Mouse (Mus musculus) retina, adult 2 months (tissue): Measurements from ENCODE around the gene Shc3.
A peak's percentile ranks its signal among the peaks of the same experiment; 100 is the strongest.

Experiments used
- DNase-seq: peaks from one replicate; pipeline ENCODE4 v3.0.0-alpha.2; 2012; ENCODE audit warnings: low read depth, low spot score

The Shc3 gene

GRCm38 (mm10) chr13:51480341-51481011 lies 88.7 kb downstream of the Shc3 start:
- DNase-seq, result no peak

DNA sequence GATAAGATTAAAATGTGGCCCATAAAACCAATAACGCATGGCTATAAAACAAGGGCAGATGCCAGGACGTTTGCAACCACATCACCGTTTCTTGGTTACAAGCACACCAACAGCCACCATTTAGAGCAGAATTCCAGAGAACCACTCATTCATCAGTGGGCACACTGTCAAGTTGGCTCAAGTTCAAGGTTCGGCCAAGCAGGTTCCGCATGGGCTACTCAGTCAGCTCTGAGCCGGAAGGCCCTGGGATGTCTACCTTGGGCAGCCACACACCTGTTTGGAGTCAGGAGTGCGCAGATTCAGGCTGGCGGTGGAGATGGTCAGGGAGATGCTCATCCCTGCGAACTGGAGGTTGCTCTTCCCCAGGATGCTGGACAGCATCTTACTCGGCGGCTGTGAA lies 89.4 kb downstream of the Shc3 start:
- DNase-seq, result no peak

DNA sequence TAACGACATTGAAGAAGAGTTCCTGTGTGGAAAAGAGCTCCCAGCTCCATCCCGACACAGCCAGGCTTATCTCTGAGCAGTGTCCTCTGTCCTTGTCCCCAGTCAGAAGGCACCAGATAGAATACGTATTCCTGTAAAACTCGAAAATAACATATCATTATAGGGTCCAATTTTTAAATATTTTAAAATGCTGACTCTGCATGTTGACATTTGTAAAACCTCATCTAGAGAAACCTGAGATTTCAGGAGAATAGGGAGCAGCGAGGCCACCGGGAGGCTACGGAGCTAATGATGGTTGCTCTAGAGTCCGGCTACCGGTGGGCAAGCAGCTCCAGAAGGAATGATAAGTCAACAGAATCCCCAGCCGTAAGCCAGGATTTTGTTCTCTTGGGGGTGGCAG lies 92.2 kb downstream of the Shc3 start:
- no peak for DNase-seq

- no peak for DNase-seq
Observed at GRCm38 (mm10) chr13:51468697-51469250, 100.4 kb downstream of the Shc3 start.

GRCm38 (mm10) chr13:51466117-51466841 lies 102.9 kb downstream of the Shc3 start:
- DNase-seq, result no peak

DNA sequence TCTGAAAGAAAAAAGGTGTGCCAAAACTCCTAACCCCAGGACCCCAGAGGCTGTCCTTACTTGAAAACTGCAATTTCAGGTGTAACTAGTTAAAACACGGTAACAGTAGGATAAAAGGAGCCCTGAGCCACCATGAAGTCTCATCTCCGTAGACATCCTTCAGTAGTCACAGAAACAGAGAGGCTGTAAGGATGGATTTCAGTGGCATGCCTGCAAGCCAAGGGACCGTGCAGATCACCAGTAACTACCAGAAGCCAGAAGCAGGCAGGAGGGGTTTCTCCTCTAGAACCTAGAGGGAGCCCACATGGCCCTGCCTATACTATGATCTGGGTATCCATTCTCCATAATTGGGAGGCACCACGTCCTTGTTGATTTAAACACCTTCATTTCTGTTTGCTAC lies 104.9 kb downstream of the Shc3 start:
- DNase-seq, result no peak

DNA sequence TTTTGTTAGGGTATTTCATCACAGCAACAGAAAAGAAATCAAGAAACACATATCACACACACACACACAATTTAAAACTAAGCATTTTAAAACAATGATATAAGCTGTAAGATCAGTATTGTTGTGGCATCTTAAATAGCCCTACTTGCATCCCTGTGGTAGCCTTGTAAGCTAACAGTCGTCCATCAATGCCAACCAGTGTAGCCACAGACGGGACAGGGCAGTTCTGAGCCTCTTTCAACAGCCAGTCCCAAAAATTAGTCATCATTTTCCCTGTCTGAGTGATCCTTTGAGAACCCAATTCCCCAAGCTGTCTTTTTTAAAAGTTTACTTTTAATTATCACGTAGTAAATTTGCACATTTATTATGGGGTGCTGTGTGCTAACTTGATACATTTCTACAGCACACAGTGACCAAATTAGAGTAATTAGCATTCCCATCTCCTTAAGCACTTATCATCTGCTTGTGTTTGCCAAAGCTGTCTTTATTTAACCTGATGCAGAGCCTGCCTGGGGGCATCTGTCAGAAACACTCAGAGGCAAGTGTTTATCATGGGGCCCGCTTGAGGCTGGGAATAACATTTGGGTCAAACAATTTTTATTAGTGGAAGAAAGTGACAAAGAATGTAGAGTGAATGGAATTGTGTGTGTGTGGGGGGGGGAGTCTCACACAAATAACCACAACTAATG lies 112.9 kb downstream of the Shc3 start:
- no peak for DNase-seq

GRCm38 (mm10) chr13:51446550-51446949 lies 122.7 kb downstream of the Shc3 start:
- no peak for DNase-seq

DNA sequence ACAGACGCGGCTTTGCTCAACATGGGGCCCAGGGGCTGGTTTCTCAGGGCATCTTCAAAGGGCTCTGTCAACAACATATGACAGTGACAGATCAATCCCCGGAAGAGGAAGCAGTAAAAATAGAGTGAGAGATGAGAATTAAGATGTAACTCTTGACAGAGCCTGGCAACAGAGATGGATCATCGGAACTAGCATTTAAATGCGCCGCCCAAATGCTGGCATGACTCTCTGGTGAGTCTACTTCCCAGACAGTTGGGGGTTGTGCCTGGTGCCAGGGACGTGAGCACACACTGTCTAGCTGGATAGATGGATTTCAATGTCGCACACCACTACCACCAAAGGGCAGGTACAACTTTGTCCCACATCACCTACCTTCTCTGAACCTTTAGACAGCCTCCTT lies 126.3 kb downstream of the Shc3 start:
- no peak for DNase-seq

DNA sequence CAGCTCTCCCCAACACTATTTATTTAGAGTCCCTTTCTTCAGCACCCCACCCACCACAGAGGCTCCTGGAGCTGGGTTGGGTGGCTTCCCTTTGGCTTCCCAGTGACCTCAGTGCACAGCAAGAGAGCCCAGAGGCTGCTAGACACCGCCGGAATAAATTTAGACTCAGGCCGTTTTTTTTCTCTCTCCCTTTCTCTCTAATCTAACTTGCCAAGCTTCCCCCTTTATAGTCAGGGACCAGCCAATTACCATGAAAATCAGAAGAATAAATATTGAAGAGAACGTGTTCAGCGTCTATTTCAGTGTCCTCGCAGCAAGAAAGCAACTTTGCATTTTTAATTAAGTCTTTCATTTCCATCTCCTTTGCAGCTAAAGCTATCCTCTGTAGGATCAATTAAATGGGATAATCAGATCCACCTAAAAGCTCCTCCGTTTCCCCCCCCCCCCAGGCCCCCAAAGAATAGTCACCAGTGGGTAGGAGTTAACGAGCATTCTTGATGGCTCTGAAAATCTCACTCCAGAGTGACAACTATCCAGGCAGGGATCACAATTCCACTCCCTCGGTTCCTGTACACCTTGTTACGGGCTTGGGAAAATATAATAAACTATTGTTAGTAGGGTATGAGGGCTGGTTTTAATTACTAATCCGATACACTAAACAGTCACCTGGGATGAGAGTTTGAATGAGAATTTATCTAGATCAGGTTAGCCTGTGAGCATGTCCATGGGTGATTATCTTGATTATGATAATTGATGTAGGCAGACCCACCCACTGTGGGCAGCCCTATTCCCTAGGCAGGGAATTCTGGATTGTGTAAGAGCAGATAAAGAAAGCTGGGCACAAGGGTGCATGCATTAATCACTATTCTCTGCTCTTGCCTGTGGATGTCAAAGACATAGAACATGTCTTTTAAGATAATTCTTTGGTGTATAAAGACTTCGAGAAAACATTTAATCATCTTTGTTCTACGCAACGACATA lies 131.8 kb downstream of the Shc3 start:
- no peak for DNase-seq

DNA sequence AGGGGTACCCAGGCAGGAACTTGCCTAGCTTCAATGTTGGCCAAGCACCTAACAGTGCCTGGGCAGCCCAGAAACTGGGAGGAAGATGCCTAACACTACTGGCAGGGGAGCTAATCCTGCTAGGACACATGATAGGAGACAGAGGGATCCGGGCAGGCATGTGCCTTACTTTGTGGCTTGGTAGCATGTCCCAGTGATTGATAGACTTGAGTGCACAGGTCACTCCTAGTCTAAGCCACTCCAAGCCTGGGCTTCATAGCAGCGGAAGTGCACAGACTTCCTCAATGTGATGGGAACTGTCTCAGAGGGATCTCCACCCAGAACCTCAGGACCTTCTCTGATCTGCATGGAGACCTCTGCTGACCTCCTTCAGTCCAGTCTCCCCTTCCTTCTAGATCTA lies 134.1 kb downstream of the Shc3 start:
- DNase-seq, result no peak

DNA sequence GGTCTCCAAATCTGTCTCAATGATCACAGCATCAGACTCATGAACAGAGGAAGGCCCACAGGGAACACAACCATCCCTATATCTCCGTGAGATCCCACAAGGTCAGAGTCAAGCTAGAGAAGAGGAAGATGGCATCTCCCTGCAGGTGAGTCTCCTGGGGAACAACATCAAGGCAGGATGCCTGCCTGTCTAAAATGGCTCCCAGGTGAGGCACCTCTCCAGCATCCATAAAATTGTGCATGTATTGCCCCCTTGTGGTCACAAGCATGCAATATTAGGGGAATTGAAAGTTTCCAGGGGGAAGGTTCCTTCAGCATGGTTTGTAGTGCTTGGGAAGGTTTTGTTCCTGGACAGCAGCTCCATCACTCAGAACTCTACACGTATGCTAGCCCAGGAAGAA lies 134.8 kb downstream of the Shc3 start:
- no peak for DNase-seq

DNA sequence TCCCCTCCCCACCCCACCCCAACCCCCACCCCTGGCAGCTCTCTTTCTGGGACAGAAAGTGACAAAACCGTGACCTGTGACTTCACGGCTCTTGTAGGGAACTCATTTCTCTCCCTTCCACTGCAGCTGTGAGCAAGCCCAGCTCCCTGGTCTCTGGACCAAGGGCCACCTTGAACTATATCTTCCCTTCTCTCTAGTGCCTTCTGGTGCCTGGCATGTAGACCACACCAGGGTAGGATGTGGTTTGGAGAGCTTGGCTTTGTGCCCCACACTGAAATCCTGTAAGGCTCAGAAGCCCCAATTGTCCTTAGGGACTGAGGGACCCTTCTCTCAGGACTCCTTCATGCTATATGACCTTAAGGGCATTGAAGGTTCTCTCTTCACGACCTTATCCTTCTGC lies 135.8 kb downstream of the Shc3 start:
- no peak for DNase-seq

GRCm38 (mm10) chr13:51425662-51426443 lies 143.4 kb downstream of the Shc3 start:
- no peak for DNase-seq

GRCm38 (mm10) chr13:51424647-51425046 lies 144.6 kb downstream of the Shc3 start:
- DNase-seq, result peak; percentile 29

GRCm38 (mm10) chr13:51423647-51424046 lies 145.6 kb downstream of the Shc3 start:
- no peak for DNase-seq

DNA sequence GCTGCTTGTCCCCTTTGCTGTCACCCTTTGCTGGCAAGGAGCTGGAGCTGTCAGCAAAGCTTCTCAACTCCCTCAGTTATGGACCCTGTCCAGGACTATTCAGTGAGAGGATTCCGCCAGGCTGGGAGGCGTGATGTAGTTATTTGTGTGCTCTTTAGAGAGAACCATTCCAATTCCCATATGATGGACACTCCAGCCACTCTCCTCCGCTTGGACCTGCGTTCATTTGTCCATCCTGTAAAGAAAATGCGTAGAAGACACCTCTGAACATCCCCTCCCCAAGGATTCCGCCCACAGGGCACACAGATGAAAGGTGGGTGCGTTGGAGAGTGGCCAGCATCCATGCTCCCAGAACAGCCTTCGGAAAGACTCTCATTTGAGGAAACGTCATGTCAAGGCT lies 148.4 kb downstream of the Shc3 start:
- DNase-seq, result no peak

DNA sequence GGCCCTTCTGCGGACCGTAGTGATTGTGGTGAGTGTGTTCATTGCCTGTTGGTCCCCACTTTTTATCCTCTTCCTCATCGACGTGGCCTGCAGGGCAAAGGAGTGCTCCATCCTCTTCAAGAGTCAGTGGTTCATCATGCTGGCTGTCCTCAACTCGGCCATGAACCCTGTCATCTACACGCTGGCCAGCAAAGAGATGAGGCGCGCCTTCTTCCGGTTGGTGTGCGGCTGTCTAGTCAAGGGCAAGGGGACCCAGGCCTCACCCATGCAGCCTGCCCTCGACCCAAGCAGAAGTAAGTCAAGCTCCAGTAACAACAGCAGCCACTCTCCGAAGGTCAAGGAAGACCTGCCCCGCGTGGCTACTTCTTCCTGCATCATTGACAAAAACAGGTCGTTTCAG lies 149.7 kb downstream of the Shc3 start:
- no peak for DNase-seq

DNA sequence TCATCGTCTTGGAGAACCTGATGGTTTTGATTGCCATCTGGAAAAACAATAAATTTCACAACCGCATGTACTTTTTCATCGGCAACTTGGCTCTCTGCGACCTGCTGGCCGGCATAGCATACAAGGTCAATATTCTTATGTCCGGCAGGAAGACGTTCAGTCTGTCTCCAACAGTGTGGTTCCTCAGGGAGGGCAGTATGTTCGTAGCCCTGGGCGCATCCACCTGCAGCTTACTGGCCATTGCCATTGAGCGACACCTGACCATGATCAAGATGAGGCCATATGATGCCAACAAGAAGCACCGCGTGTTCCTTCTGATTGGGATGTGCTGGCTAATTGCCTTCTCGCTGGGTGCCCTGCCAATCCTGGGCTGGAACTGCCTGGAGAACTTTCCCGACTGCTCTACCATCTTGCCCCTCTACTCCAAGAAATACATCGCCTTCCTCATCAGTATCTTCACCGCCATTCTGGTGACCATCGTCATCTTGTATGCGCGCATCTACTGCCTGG lies 150.2 kb downstream of the Shc3 start:
- no peak for DNase-seq

DNA sequence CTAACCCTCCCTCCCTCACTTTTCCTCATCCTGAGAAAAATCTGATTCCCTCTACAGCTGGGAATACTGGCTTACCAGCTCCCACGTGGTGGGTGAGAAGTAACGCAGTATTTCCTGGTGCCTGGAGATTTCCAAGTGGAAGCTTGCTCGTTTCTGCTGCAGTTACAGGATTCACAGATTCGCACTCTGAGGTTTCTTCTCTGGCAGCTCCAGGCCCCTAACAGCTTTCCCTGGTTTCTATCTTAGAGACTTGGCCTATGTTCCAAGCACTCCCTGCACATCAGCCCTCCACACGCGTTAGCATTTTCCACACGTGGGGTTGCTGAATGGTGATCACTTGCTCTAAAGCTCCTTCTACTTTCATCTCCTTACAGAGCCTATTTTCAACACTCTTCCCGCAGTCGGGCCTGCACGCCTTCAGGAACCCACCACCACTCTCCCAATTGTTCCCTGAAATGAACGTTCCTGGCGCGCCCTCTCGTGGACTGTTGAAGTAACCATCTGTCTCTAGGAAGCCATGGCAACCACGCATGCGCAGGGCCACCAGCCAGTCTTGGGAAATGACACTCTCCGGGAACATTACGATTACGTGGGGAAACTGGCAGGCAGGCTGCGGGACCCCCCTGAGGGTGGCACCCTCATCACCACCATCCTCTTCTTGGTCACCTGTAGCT lies 150.8 kb downstream of the Shc3 start:
- peak; percentile 80 for DNase-seq
